Mouse (Mus musculus) lung, postnatal 0 days (tissue): Measurements from ENCODE around the gene Cracr2b. TPM values are rescaled to one million over a fixed set of nuclear protein-coding genes. Genes with fewer than 3 reads are reported as not detected.

Source experiments
- ATAC-seq: fragments of 200-750 bp; cut with Nextera tagmentation; 2 replicates; pipeline ENCODE4 v1.8.0; 2017; ENCODE audit warnings: moderate library complexity
- DNase-seq: peaks from one replicate; pipeline ENCODE4 v3.0.0-alpha.2; 2016; ENCODE audit warnings: low spot score
- H3K27ac ChIP-seq: fragments of 300-500 bp; sonication (generic); 2 replicates; pipeline ENCODE4 v1.5.1; 2014; ENCODE audit warnings: antibody characterized with exemption, mild to moderate bottlenecking, low read length, mixed read lengths
- H3K27me3 ChIP-seq: fragments of 300-500 bp; sonication (generic); replicated peaks from 2 replicates; pipeline ENCODE4 v1.6.1; 2014; ENCODE audit warnings: low read length, mixed read lengths; ENCODE audit not compliant: insufficient read depth
- H3K36me3 ChIP-seq: fragments of 300-500 bp; sonication (generic); 2 replicates; pipeline ENCODE4 v1.6.1; 2014; ENCODE audit warnings: low read length, mixed read lengths; ENCODE audit not compliant: insufficient read depth
- H3K4me1 ChIP-seq: fragments of 300-500 bp; sonication (generic); 2 replicates; pipeline ENCODE4 v1.6.1; 2014; ENCODE audit warnings: antibody characterized with exemption, low read depth, low read length, mixed read lengths; ENCODE audit not compliant: insufficient read depth
- H3K4me2 ChIP-seq: fragments of 300-500 bp; sonication (generic); replicated peaks from 2 replicates; pipeline ENCODE4 v1.6.1; 2014; ENCODE audit warnings: low read depth, mild to moderate bottlenecking, low read length, moderate library complexity, mixed read lengths
- H3K4me3 ChIP-seq: fragments of 300-500 bp; sonication (generic); 2 replicates; pipeline ENCODE4 v1.5.1; 2014; ENCODE audit warnings: low read depth, low read length
- H3K9ac ChIP-seq: fragments of 300-500 bp; sonication (generic); replicated peaks from 2 replicates; pipeline ENCODE4 v1.6.1; 2014; ENCODE audit warnings: low read depth, mild to moderate bottlenecking
- H3K9me3 ChIP-seq: fragments of 300-500 bp; sonication (generic); 2 replicates; pipeline ENCODE4 v1.6.1; 2016; ENCODE audit warnings: low read length, mixed read lengths
- CTCF ChIP-seq: IDR thresholded peaks from 2 replicates; pipeline ENCODE4 v1.5.1; 2016; ENCODE audit warnings: antibody characterized with exemption, mild to moderate bottlenecking
- EP300 ChIP-seq: IDR thresholded peaks from 2 replicates; pipeline ENCODE4 v1.6.1; 2016; ENCODE audit warnings: antibody characterized with exemption, mild to moderate bottlenecking, control low read depth
- WGBS: fragments of 180-500 bp; shearing (Covaris S2); extraction: QIAGEN DNeasy Blood & Tissue Kit; methylation state at CpG from one replicate; pipeline ENCODE4 v1.1.7; 2014; 5-methylcytosine and 5-hydroxymethylcytosine counted together
- polyA plus RNA-seq: library from polyadenylated mRNA; unstranded; fragments of >200 nt; fragmentation: Nextera tagmentation; extraction: Ambion mirVana; gene quantifications from 2 replicates; pipeline ENCODE4 v1.2.1, GENCODE M21; 2015

Cracr2b gene
- polyA plus RNA-seq, 1 experiment from 2014 or later: 74.9 TPM

DNA sequence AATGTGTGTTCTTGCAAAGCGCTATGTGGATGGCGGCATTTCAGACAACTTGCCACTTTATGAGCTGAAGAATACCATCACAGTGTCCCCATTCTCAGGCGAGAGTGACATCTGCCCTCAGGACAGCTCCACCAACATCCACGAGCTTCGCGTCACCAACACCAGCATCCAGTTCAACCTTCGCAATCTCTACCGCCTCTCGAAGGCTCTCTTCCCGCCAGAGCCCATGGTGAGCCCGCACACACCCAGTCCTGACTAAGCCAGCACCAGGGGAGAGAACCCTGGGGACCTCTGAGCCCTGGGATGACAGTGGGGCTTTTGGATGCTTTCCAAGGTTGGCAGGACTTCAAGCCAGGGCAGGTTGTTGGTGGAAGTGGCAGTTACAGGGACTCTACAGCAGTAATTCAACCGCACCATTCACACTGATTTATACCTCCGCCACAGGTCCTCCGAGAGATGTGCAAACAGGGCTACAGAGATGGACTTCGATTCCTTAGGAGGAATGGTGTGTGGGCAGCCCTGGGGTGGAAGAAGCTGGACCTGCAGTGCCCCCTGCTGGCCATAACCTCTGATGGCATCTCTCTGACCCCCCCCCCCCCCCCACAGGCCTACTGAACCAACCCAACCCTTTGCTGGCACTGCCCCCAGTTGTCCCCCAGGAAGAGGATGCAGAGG is 2.8 kb upstream of the Cracr2b start:
- Histone ChIP-seq H3K27ac (no peak overlapping the region), H3K9ac (no peak overlapping the region), H3K9me3 (no peaks in the 10 kb centered on the region), H3K4me2 (no peak overlapping the region), H3K4me3 (no peak overlapping the region), H3K4me1 (peaks cover 31% of the 10 kb centered on the region), H3K36me3 (peaks cover 22% of the 10 kb centered on the region), H3K27me3 (no peaks in the 10 kb centered on the region)
- TF ChIP-seq EP300 (no peak), CTCF (peak; percentile 75)
- 71% methylated on average over 15 of the region's 15 CpGs for WGBS
- peak; percentile 66 for DNase-seq
- no peak for ATAC-seq

- H3K9ac ChIP-seq: no peak overlapping the region
- no peak overlapping the region for H3K4me3 ChIP-seq
- 90% methylated on average over 10 of the region's 11 CpGs for WGBS
- H3K36me3 ChIP-seq: peaks cover 22% of the 10 kb centered on the region
- no peak for DNase-seq
- TF ChIP-seq EP300 (no peak), CTCF (no peak)
- H3K27me3 ChIP-seq: no peaks in the 10 kb centered on the region; the same call in 1 of the 2 replicates
- ATAC-seq: no peak
- peaks cover 36% of the 10 kb centered on the region for H3K4me1 ChIP-seq
- H3K27ac ChIP-seq: no peak overlapping the region
- no peak overlapping the region for H3K4me2 ChIP-seq
- H3K9me3 ChIP-seq: no peaks in the 10 kb centered on the region
Measured at GRCm38 (mm10) chr7:141458661-141459060, 2.2 kb upstream of the Cracr2b start.

DNA sequence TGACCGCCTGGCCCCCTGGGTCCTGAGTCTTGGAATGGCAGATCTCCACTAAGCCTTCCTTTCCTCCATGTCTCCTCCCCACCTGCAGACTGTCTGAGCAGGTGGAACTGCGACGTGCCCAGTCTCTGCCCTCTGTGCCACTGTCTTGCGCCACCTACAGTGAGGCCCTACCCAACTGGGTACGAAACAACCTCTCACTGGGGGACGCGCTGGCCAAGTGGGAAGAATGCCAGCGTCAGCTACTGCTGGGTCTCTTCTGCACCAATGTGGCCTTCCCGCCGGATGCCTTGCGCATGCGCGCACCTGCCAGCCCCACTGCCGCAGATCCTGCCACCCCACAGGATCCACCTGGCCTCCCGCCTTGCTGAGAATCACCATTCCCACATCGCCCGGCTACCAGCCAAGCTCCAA is 1.6 kb upstream of the Cracr2b start:
- Histone ChIP-seq H3K27me3 (no peaks in the 10 kb centered on the region; the same call in 1 of the 2 replicates), H3K9ac (no peak overlapping the region), H3K27ac (no peak overlapping the region), H3K4me3 (no peak overlapping the region), H3K9me3 (no peaks in the 10 kb centered on the region), H3K4me2 (no peak overlapping the region), H3K4me1 (peaks cover 39% of the 10 kb centered on the region), H3K36me3 (peaks cover 22% of the 10 kb centered on the region)
- 89% methylated on average over 17 of the region's 17 CpGs for WGBS
- no peak for ATAC-seq
- TF ChIP-seq CTCF: no peak
- TF ChIP-seq EP300: no peak
- DNase-seq: peak; percentile 5

- H3K9me3 ChIP-seq: no peaks in the 10 kb centered on the region
- no peak for TF ChIP-seq EP300
- TF ChIP-seq CTCF: no peak
- H3K9ac ChIP-seq: no peak overlapping the region
- WGBS: 42% methylated on average over 5 of the region's 5 CpGs
- H3K36me3 ChIP-seq: peaks cover 22% of the 10 kb centered on the region
- H3K4me2 ChIP-seq: no peak overlapping the region
- DNase-seq: peak; percentile 20
- no peaks in the 10 kb centered on the region; the same call in 1 of the 2 replicates for H3K27me3 ChIP-seq
- no peak for ATAC-seq
- peaks cover 40% of the 10 kb centered on the region for H3K4me1 ChIP-seq
- H3K27ac ChIP-seq: 0 out of 2 replicates have a peak overlapping the region, but pooled peaks have one; percentile 4
- no peak overlapping the region for H3K4me3 ChIP-seq
Measured at GRCm38 (mm10) chr7:141460001-141460390, 898 bp upstream of the Cracr2b start.

DNA sequence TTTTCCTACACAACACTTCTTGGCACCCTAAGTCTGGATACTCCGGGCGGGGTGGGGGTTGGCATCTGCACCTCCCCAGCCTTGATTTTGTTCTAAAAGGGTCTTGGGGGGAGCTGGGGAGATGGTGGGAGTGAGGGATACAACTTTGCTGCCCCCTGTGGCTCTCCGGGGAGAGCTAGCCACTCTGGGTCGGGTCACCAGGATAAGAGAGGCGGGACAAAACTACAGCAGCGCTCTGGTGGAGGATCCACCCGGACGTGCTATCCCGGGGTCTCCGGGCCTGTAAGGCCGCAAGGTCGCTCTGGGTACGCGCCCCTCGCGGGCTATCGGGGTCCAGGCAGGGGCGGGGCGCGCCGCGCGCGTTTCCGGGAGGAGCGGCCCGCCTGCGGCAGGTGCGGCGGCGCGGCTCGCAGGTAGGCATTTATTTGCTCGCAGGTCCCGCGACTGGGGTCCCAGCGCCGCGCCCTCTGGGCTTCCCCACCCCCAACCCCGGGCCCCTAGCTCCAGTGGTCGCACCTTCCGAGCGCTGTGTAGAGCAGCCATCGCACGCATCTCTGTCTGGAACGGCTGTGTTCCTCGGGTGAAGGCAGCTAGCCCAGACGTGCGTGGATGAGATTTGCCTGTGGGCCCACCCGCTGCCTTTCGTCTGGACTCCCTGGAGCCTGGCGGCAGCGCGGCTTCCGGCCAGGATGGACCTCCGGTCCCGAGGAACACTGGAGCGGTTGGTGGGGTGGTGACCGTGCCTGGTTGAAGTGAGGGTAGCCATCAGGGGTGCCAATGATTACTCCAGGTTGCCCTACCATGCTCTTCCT is 833 bp downstream of the Cracr2b start:
- 2% methylated on average over 36 of the region's 59 CpGs for WGBS
- Histone ChIP-seq H3K4me2 (peak overlapping the region; percentile 89), H3K36me3 (peaks cover 22% of the 10 kb centered on the region), H3K4me1 (peaks cover 37% of the 10 kb centered on the region), H3K9ac (peak overlapping the region; percentile 65), H3K27me3 (no peaks in the 10 kb centered on the region; the same call in 1 of the 2 replicates), H3K27ac (peak overlapping the region; percentile 89), H3K9me3 (no peaks in the 10 kb centered on the region), H3K4me3 (peak overlapping the region; percentile 55)
- TF ChIP-seq CTCF (peak; percentile 47), EP300 (no peak)
- peak; percentile 12 for ATAC-seq
- DNase-seq: peak; percentile 69

DNA sequence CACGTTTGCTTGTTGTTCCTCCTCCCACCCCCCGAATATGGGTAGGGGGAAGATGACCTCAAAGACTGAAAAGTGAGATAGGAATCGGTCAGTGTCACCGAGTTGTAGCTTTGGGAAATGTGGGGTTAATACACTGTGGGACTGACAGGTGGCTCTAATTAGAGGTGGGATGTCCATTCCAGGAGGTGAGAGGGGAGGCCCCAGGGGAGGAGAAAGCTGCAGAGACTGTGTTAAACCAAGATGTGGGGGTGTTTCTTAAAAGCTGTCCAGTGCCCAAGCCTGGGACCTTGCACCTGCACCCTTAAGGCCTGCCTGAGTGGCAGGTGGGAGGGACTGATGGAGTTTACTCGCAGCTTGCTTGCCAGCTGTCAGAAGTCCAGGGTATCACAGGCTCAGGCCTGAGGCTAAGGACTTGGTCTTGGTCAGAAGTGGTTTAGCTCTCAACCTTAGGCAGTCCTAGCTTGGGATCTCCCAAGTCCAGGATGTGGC is 1.5 kb downstream of the Cracr2b start:
- H3K36me3 ChIP-seq: peaks cover 21% of the 10 kb centered on the region
- peak overlapping the region; percentile 55 for H3K4me3 ChIP-seq
- no peak for TF ChIP-seq CTCF
- TF ChIP-seq EP300: no peak
- 14% methylated on average over 5 of the region's 5 CpGs for WGBS
- H3K4me1 ChIP-seq: peaks cover 38% of the 10 kb centered on the region
- no peaks in the 10 kb centered on the region; the same call in 1 of the 2 replicates for H3K27me3 ChIP-seq
- peak overlapping the region; percentile 65 for H3K9ac ChIP-seq
- peak overlapping the region; percentile 89 for H3K27ac ChIP-seq
- ATAC-seq (peak; percentile 13), DNase-seq (peak; percentile 86)
- no peaks in the 10 kb centered on the region for H3K9me3 ChIP-seq
- peak overlapping the region; percentile 89 for H3K4me2 ChIP-seq
